Mouse (Mus musculus): ENCODE results near the gene Rnf44. TPM values are rescaled to one million over a fixed set of nuclear protein-coding genes. Genes with fewer than 3 reads are reported as not detected.

Rnf44 gene
- polyA plus RNA-seq, 1 experiment from 2014 or later = 49.6 TPM

DNA sequence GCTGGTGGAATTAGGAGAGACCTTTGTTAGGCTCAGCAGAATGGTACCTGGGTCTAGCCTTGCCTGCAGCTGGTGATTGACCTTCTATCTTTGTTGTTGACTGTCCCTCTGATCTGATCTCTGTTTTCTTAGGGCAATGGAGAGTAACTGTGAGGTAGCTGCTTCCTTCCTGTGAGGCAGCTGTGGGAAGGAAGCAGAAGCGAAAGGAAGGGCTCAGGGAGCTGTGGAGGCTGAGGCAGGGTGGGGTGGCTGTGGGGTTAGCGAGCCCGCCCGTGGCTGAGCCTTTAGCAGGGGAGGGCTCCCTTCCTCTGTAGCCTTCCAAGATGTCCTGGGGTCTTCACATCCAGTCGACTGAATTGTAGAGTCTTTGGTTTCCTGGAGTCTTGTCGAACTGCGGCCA is 8.8 kb upstream of the Rnf44 start:
- ATAC-seq (ENCODE audit: low FRiP score, low TSS enrichment) (no peak), DNase-seq (ENCODE audit: low spot score) (no peak)
- Histone ChIP-seq H3K27me3 (ENCODE audit: control insufficient read depth, insufficient read depth, low read length) (no peaks in the 10 kb centered on the region), H3K4me2 (replicated peaks; ENCODE audit: low read depth) (no peak overlapping the region), H3K36me3 (ENCODE audit: control insufficient read depth, insufficient read depth, low read length) (no peaks in the 10 kb centered on the region), H3K9me3 (ENCODE audit: control insufficient read depth, low read length) (no peaks in the 10 kb centered on the region), H3K4me1 (replicated peaks; ENCODE audit: control insufficient read depth, insufficient read depth) (no peaks in the 10 kb centered on the region), H3K27ac (replicated peaks) (no peak overlapping the region), H3K9ac (ENCODE audit: low read length) (no peak overlapping the region), H3K4me3 (ENCODE audit: low read depth, low read length) (no peak overlapping the region)
- TF ChIP-seq EP300 (optimal IDR thresholded peaks at IDR 0.05) (no peak), CTCF (IDR thresholded peaks at IDR 0.05; ENCODE audit: low read depth) (no peak)
- WGBS = 71% methylated on average over 7 of the region's 7 CpGs

- Histone ChIP-seq H3K36me3 (ENCODE audit: control insufficient read depth, insufficient read depth, low read length) (no peaks in the 10 kb centered on the region), H3K4me2 (replicated peaks; ENCODE audit: low read depth) (0 out of 2 replicates have a peak within 1 kb of the TSS, but pooled peaks have one; percentile 8)
Measured at GRCm38 (mm10) chr13:54701243-54701642, 7.5 kb upstream of the Rnf44 start, which contains the start of gene Cdhr2. TSS of gene Cdhr2 (plus strand) at chr13:54701461.

DNA sequence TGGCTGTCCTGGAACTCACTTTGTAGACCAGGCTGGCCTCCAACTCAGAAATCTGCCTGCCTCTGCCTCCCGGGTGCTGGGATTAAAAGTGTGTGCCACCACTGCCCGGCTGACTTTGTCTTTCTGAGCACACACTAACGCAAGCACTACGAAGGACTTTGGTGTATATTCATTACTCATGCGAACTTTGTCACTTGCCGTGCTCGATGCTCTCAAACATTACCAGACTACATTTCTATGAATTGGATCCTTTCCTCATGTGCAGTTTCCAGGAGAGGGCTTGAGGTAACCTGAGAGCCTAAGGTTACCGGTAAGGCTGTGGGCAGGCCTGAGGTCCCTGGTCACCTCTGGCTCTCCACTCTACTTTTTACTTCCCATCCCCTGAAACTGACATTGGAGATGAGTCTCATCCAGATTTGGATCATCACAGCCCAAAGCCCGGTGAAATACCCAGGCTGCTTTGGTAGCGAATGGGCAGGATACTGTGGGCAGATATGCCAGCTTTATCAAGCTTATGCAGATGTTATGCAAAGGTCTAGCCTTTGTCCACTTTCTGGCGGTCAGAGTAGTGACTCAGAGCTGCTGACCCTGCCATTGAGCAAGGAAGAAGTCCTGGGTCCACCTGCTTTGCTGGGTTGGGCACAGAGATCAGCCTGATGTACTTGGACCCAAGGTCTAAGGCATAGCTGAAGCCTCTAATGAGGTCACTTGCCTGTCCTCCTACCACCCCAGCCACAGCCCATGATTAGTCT is 1.9 kb upstream of the Rnf44 start:
- H3K36me3 ChIP-seq (ENCODE audit: control insufficient read depth, insufficient read depth, low read length) = no peaks in the 10 kb centered on the region
- no peak overlapping the region for H3K27ac ChIP-seq (replicated peaks)
- H3K9ac ChIP-seq (ENCODE audit: low read length) = no peak overlapping the region
- WGBS = 86% methylated on average over 11 of the region's 11 CpGs
- no peak for ATAC-seq (ENCODE audit: low FRiP score, low TSS enrichment)
- TF ChIP-seq EP300 (optimal IDR thresholded peaks at IDR 0.05) (no peak), CTCF (IDR thresholded peaks at IDR 0.05; ENCODE audit: low read depth) (no peak)
- no peaks in the 10 kb centered on the region for H3K9me3 ChIP-seq (ENCODE audit: control insufficient read depth, low read length)
- DNase-seq (ENCODE audit: low spot score) = no peak
- no peak overlapping the region for H3K4me3 ChIP-seq (ENCODE audit: low read depth, low read length)
- H3K27me3 ChIP-seq (ENCODE audit: control insufficient read depth, insufficient read depth, low read length) = no peaks in the 10 kb centered on the region
- H3K4me2 ChIP-seq (replicated peaks; ENCODE audit: low read depth) = no peak overlapping the region
- peaks cover 9% of the 10 kb centered on the region; the same call in 1 of the 2 replicates for H3K4me1 ChIP-seq (replicated peaks; ENCODE audit: control insufficient read depth, insufficient read depth)

More at GRCm38 (mm10) chr13:54701243-54701642, 7.5 kb upstream of the Rnf44 start, which contains the start of gene Cdhr2:
- Histone ChIP-seq H3K9me3 (ENCODE audit: control insufficient read depth, low read length) (no peaks in the 10 kb centered on the region), H3K27me3 (ENCODE audit: control insufficient read depth, insufficient read depth, low read length) (no peaks in the 10 kb centered on the region), H3K27ac (replicated peaks) (no peak within 1 kb of the TSS), H3K9ac (ENCODE audit: low read length) (no peak within 1 kb of the TSS), H3K4me1 (replicated peaks; ENCODE audit: control insufficient read depth, insufficient read depth) (no peaks in the 10 kb centered on the region), H3K4me3 (ENCODE audit: low read depth, low read length) (no peak within 1 kb of the TSS)
- WGBS = 42% methylated on average over 5 of the region's 5 CpGs
- ATAC-seq (ENCODE audit: low FRiP score, low TSS enrichment) (peak; percentile 80), DNase-seq (ENCODE audit: low spot score) (peak; percentile 66)
- TF ChIP-seq EP300 (optimal IDR thresholded peaks at IDR 0.05) (no peak), CTCF (IDR thresholded peaks at IDR 0.05; ENCODE audit: low read depth) (no peak)

DNA sequence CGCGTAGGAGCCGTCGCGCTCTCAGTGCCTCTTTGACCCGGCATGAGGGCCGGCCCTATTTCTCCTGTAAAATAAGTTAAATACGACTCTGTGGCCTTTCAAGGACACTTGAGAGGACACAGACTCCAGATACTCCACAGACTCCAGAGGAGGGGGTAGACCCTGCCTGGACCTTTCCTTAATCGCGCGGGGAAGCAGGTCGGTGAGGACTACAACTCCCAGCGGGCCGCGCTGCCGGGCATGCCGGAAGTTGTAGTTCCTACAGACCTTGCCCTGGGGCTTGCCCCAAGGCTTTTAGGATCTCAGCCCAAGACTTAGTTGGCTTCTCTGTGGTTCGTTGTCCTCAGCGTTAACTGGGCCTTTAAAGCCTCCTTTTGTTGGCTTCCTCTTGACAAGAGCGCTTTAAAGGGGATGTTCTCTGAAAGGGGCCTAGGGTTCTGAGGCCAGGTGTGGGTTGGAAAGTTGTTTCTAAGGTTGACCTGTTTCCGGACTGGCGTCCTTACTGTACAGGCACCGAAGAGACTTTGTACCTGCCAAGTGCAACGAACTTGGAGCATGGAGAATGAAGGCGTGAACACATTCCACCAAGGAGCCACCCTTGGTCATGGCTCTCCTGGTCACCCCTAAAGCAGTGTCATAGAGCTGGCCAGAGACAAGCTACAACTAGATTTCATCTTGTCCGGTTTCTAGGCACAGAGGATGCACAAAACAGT is 797 bp upstream of the Rnf44 start:
- H3K4me2 ChIP-seq (replicated peaks; ENCODE audit: low read depth) = peak overlapping the region; percentile 58
- 15% methylated on average over 26 of the region's 26 CpGs for WGBS
- TF ChIP-seq EP300 (optimal IDR thresholded peaks at IDR 0.05) = no peak
- no peak for TF ChIP-seq CTCF (IDR thresholded peaks at IDR 0.05; ENCODE audit: low read depth)
- H3K27me3 ChIP-seq (ENCODE audit: control insufficient read depth, insufficient read depth, low read length) = no peaks in the 10 kb centered on the region
- no peaks in the 10 kb centered on the region for H3K9me3 ChIP-seq (ENCODE audit: control insufficient read depth, low read length)
- H3K36me3 ChIP-seq (ENCODE audit: control insufficient read depth, insufficient read depth, low read length) = no peaks in the 10 kb centered on the region
- H3K9ac ChIP-seq (ENCODE audit: low read length) = peak overlapping the region; percentile 64
- ATAC-seq (ENCODE audit: low FRiP score, low TSS enrichment) = peak; percentile 62
- peak overlapping the region; percentile 67 for H3K4me3 ChIP-seq (ENCODE audit: low read depth, low read length)
- peaks cover 9% of the 10 kb centered on the region; the same call in 1 of the 2 replicates for H3K4me1 ChIP-seq (replicated peaks; ENCODE audit: control insufficient read depth, insufficient read depth)
- no peak for DNase-seq (ENCODE audit: low spot score)
- peak overlapping the region; percentile 94 for H3K27ac ChIP-seq (replicated peaks)

DNA sequence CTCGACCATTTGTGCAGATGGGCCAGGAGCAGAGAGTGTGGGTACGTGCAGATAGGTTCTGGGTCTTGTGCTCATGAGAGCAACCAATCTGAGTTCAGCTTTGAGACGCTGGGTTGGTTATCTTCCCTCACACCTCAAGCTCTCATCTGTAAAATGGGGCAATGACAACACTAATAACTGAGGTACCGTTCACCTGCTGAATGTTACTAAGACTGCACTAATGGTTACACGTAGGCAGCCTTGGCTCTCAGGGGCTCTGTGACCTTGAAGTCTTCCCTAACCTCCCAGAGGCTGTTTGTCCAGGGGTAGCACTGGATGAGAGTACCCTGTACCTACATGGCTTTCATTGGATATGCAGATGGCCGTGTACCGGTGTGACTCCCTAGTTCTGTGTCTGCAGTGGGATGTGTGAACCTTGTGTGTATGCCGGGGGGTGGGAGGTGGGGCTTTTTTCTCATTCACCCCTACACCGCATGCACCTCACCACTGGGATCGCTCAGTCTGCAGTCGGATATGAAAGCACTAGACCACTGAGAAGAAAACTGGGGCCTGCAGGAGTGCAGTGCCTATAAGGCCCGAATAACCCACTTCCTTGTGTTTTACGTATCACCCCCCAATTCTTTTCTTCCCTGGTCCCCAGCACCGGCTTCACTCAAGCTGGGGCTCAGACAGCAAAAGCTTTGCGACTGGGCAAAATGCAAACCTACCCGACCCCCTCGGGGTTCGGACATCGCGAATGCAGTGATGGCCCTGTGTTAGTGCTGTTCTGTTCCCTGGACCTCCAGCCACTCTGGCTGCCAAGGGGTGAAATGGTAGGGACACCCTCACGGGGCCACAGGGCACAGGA is 773 bp downstream of the Rnf44 start:
- Histone ChIP-seq H3K4me2 (replicated peaks; ENCODE audit: low read depth) (peak overlapping the region; percentile 88), H3K9ac (ENCODE audit: low read length) (peak overlapping the region; percentile 94), H3K27ac (replicated peaks) (peak overlapping the region; percentile 92), H3K4me3 (ENCODE audit: low read depth, low read length) (peak overlapping the region; percentile 96), H3K27me3 (ENCODE audit: control insufficient read depth, insufficient read depth, low read length) (no peaks in the 10 kb centered on the region), H3K4me1 (replicated peaks; ENCODE audit: control insufficient read depth, insufficient read depth) (peaks cover 12% of the 10 kb centered on the region), H3K36me3 (ENCODE audit: control insufficient read depth, insufficient read depth, low read length) (no peaks in the 10 kb centered on the region), H3K9me3 (ENCODE audit: control insufficient read depth, low read length) (no peaks in the 10 kb centered on the region)
- DNase-seq (ENCODE audit: low spot score) (no peak), ATAC-seq (ENCODE audit: low FRiP score, low TSS enrichment) (no peak)
- TF ChIP-seq CTCF (IDR thresholded peaks at IDR 0.05; ENCODE audit: low read depth) (no peak), EP300 (optimal IDR thresholded peaks at IDR 0.05) (no peak)
- 8% methylated on average over 21 of the region's 21 CpGs for WGBS
